Mouse (Mus musculus): ENCODE measurements at regions not wholly inside any gene's neighbourhood (a gene's known extent, or its start where the extent isn't known, plus 50 kb on each side); places are given as distances from the start of the nearest gene placed in this dataset.

DNA sequence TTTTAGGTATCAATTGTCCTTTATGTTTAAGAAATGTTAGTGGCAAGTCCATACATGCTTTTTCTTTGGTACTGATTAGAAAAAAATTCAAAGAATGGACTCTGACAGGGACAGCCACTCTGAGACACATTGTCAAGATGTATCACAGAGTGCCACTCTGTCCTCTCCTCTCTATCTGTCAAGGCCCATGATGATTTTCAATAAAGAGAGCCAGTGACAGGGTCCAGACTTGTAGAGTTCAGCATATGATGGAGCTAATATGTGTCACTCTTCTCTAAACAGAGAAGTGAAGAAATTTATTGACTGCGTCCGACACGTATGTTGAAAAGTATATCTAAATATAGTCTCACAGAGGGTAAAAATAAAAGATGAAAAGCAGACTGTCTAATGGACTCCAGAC lies 672.2 kb upstream of the 4930452B06Rik start:
- no peak for DNase-seq (ENCODE audit: extremely low spot score)

DNA sequence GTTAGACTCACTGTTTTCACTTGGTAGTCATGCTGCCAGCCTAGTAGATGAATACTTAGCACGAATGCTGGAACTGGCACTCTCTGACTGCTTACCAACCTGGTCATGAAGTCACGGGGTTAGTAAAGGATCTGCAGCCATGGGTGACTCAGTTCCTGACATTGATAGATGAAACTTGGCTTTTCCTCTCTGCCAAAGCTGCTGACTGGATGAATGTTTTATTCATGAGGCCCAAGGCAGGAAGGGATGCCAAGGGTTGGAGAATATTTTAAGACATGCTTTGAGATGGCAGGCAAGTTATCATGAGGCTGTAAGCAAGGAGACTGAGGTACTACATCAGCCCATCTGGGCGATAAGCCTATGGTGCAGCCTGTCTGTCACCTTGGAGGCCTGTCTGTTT lies 671.1 kb upstream of the 4930452B06Rik start:
- no peak for DNase-seq (ENCODE audit: extremely low spot score)

- DNase-seq (ENCODE audit: extremely low spot score) = no peak
Measured at GRCm38 (mm10) chr14:9331593-9331992, 665.6 kb upstream of the 4930452B06Rik start.

DNA sequence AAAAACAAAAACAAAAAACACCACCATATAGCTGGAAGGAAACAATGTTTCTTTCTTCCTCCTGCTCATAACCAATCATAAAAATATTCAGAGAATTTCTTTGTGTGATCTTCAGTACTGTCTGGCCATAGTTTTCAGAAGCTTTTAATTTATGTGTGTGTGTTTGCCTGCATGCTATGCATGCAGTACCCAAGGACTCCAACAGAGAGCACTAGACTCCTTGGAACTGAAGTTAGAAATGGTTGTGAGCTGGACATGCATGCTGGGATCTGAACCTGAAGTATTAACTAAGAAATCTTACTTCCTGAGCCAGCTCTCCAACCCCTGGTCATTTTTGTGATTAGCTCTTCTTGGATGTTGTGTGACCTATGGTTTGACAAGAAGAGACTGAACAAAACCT lies 664.7 kb upstream of the 4930452B06Rik start:
- DNase-seq (ENCODE audit: extremely low spot score) = no peak

DNA sequence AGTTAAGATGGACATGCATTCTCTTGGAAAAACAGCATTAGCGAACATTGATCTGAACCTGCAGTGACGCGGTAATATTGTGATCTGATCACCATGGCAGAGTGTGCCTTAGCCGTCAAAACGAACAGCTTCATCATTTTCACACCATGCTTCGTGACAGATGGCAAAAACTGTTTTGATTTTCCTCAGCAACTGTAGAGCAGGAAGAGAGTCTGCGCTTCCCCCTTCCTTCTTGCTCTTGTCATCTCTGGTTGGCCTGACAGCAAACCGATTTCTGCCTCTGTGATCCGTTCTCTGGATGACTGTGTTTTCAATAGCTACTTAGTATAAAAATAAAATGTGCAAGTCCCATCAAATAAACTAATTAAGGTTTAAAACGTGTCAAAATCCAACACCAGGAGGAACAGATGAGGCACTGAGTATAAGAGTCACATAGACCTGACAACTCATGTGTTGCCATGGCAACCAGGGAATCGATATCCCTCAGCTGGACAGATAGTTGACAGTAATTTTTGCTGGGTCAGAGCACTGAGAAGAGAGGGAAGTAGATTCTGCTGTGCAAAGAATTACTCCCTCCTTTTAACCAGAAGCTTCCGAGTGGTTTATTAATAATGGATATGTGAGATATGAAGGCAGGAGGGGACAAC lies 663.9 kb upstream of the 4930452B06Rik start:
- DNase-seq (ENCODE audit: extremely low spot score) = no peak

DNA sequence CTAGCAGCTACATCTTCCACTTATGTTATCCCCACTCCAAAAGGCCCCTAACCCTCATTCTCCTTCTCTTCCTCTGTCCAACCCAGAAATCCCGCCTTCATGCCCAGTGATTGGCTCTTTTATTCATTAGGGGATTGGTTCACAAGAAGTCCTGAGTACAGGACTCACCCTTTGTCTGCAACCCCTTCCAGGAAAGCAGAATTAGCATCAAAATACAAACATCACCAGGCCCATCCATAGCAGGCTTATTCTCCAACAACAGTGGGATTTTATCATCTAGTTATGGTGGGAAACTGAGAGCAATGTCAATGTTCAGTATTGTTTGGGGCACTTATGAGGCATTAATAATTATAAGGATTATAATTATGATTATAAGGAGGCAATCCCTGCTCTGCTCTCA lies 661.3 kb upstream of the 4930452B06Rik start:
- DNase-seq (ENCODE audit: extremely low spot score) = no peak

GRCm38 (mm10) chr14:9319842-9320241 lies 653.8 kb upstream of the 4930452B06Rik start:
- no peak for DNase-seq (ENCODE audit: extremely low spot score)

DNA sequence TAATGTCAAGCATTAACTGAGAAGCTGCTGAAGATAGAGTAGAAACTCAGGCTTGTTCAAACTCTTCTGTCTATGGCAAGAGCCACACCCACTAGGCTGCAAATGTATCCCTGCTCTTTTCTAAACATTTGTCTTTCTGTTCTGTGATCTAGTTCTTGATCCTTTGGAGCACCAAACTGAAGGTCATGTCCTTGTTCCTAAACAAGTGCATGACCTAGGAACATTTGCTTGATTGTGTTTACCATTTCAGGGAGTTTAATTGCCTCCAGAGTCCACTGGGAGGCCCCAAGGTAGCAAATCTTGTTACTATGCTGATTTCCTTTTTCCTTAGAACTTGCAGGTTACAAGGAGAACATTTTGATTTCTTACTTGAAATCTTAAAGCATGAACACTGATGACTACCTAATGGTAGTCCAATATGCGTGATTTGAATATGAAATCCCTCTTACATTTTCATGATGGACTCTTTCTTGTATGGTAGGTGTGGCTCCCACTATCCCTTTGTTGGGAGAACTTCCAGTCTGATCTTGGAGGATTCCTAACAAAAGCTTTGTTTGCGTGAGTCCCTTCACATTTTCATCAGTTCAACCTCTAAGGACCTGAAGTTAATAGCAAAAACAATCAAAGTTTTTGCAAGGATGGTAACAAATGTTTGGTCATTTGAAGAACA lies 652.9 kb upstream of the 4930452B06Rik start:
- DNase-seq (ENCODE audit: extremely low spot score) = no peak

GRCm38 (mm10) chr14:9315224-9315623 lies 649.2 kb upstream of the 4930452B06Rik start:
- no peak for DNase-seq (ENCODE audit: extremely low spot score)

DNA sequence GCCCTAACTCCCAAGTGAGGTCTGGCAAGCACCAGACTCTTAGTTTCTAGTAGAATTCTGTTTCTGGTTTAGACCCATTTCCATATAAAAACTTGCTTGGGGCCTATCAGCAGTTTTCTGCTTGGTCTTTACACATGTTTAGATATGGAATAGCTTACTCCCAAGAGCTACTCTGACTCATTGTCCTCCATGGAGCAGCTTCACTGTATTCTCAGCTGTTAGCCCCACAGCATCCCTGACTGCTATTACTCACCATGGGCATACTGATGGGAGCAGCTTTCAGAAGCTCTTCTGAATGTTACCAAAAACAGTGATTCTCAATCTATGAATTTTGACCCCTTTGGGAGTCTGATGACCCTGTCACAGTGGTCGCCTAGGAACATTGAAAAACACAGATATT lies 630.1 kb upstream of the 4930452B06Rik start:
- DNase-seq (ENCODE audit: extremely low spot score) = no peak

- no peak for DNase-seq (ENCODE audit: extremely low spot score)
Measured at GRCm38 (mm10) chr14:9294555-9294954, 628.5 kb upstream of the 4930452B06Rik start.

DNA sequence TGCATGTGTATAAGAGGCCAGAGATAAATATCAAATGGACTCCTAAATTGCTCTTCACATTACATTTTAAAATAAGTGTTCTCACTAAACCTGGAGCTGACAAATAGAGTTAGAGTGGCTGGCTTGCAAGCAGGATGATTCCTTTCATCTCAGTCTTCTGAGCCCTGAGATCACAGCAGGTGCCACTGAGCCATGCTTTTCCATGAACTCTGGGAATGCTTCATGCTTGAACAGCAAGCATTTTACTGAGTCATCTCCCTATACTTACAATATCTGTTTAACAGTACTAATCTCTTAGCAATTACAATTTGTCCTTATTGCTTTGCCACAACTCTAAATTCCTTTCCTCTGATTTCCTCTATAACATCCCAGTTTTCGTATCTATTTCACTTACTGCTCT lies 622.1 kb upstream of the 4930452B06Rik start:
- no peak for DNase-seq (ENCODE audit: extremely low spot score)

- no peak for DNase-seq (ENCODE audit: extremely low spot score)
Measured at GRCm38 (mm10) chr14:9285606-9286002, 619.6 kb upstream of the 4930452B06Rik start.

DNA sequence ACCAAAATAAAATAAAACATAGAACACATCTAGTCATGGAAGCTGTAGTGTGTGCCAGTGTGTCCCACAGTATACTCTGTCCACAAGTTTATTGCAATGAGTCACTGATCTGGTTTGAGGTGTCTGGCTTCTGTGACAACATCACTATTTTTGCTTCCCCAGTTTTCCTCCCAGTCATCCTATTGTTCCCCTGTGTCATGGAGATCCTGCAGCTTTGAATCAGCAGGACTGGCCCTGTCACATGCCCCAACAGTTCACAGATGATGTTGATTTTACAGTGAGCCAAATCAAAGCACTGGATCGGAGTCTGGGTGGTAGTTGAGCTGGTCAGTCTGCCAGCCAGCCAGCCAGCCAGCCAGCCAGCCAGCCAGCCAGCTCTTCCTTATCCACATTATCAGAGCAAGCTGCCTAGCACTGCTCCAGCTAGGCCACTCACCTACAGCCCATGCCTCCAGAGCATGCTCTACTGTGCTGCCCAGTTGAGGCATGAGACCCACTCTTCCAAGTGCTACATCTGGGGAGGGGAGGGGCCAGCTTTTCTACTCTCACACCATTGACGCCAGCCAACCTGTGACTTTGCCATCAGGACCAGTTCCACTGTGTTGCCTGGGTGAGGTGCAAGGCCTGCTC lies 619.1 kb upstream of the 4930452B06Rik start:
- DNase-seq (ENCODE audit: extremely low spot score) = no peak

DNA sequence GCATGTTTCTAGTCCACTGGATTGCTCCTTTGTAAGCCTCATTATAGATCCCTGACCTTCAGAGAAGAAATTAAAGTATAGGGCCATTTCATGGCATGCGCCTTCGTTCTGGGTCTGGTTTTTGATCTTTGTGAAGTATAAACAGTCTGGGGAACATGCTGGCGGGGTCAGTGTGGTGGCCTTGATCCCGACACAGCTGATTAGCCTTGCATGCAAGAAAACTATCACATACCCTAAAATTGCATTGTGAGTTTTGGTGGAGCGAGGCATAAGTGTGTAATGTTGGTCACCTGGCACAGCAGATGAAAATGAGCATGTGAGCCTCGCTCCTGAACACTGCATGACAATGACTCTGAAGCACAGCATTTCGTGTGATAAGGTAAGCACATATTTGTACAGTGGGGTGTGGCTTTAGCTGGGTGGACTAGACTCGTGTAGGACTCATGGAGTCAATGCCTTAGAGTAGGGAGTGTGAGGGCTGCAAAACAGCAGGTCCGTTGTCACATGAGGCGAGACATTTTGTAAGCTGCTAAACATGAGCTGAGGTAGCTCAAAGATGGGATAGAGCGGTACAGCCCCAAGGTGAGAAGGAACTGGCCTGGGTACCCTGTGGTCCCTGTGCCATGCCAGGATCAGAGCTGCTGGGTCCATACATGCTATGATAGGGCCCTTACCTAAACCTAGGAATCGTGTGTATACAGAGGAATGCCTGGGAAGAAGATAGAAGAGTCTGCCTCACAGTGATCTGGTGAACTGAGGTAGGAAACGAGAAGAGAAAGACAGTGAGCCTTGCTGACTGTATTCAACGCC lies 601.4 kb upstream of the 4930452B06Rik start:
- DNase-seq (ENCODE audit: extremely low spot score) = no peak

DNA sequence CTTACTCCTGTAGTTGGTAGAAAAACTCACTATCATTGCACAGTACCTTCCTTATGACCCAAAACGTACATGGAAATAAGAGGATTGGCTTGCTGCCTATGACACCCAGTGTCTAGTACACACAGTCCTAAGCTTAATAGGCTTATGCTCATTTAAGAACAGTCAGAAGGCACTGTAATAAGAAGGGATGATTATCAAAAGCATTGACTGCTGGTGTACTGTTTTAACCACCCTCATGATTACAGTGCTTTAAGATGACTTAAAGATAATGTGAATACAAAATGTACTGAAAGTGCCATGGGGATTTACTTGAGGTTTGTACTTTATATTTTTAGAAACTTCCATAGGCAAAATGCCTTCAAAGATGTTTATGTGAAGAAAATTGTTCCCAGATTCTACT lies 586.0 kb upstream of the 4930452B06Rik start:
- no peak for DNase-seq (ENCODE audit: extremely low spot score)

DNA sequence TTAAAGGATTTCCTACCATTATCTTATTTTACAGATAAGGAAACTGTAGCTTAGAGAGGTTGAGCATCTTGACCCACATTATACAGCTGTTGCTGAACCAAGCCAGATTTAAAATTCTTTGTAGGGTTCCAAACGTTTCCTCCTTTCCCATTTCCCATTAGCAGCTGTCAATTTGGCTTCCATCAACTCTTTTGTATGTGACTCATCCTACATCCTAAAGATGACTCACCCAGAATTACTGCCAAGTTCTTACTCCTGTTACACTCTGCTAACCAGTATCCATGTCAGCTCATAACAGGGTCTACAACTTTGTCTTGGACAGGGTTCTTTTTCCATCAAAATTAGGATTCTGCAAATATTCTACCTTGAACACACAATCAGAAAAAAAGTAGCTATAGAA lies 579.2 kb upstream of the 4930452B06Rik start:
- DNase-seq (ENCODE audit: extremely low spot score) = no peak

- no peak for DNase-seq (ENCODE audit: extremely low spot score)
Measured at GRCm38 (mm10) chr14:9243336-9243735, 577.3 kb upstream of the 4930452B06Rik start.

GRCm38 (mm10) chr14:9242118-9242517 lies 576.1 kb upstream of the 4930452B06Rik start:
- no peak for DNase-seq (ENCODE audit: extremely low spot score)

- no peak for DNase-seq (ENCODE audit: extremely low spot score)
Measured at GRCm38 (mm10) chr14:9227670-9228069, 561.6 kb upstream of the 4930452B06Rik start.

DNA sequence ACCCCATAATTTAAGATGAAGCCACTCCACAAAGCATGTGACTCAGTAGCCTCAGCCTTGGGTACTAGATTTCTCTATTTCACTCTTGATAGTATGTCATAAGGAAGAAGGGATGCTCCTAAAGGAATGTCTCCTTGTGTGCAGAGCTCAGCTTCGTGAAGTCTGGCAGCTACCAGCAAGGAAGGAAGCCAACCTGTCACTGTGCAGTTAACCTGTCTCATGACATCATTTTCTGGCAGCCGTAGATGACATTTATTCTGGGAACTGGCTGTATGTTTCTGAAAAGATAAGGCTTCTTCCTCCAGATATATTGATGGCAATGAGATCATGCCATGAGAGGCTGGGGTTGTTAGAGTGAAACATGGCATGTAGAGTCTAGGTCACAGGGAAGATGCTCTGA lies 534.2 kb upstream of the 4930452B06Rik start:
- no peak for DNase-seq (ENCODE audit: extremely low spot score)

- no peak for DNase-seq (ENCODE audit: extremely low spot score)
Measured at GRCm38 (mm10) chr14:9192122-9192769, 526.2 kb upstream of the 4930452B06Rik start.
